ENCODE assay signal across 17 mouse cellular contexts in the genomic region with DNA sequence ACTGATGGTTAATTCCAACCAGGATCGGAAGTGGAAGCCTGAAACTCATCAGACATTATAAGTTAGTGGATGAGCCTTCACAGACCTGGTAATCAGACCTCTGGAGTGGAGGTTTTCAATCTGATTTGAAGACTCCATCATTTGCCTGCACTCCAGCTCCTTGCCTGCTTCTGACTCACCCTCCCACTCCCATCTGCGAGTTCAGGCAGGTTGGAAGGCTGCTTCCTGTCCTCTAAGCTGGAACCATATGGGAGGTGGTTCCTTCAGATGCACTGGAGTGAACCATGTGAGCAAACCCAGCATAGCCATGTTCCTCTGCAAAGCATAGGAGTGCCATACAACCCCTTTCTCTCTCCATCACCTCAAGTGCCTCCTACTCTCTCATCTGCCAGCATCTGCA.
A peak's percentile ranks its signal among the peaks of the same experiment; 100 is the strongest.
DNase-seq lines count a peak whose midpoint lies in the region.
"Had no signal": no experiment of that assay in that cellular context is flagged by ENCODE, and none has a peak within 500 bp of the region (broad histone marks: within the 10 kb centered on the region; RNA-seq: fewer than 3 reads in every experiment).

No protein-coding gene starts in this region.

- DNase-seq in layer of hippocampus, adult 11-12 months (ENCODE audit: low spot score): peak; percentile 49
- DNase-seq in layer of hippocampus, adult 9-10 months (ENCODE audit: low spot score): no peak
- DNase-seq in right cerebral cortex, adult 18-20 months: peak; percentile 82
- DNase-seq in right cerebral cortex, postnatal 4 days: no peak
- peak; percentile 35 to 72 for DNase-seq in left cerebral cortex, adult 9 months (ENCODE audit: low spot score in 2 of 2)
- DNase-seq in gastrocnemius, adult 8-10 months (ENCODE audit: low spot score in 2 of 2): no peak
- no peak for DNase-seq in urinary bladder, postnatal 25 days (ENCODE audit: low spot score)
- DNase-seq: adrenal gland, postnatal 36 days; cerebellum, adult 11-12 months; cerebellum, postnatal 10 days; forebrain, postnatal 0 days; gastrocnemius, postnatal 14 days; heart, adult 11 months; kidney, adult 9 months; kidney, postnatal 25 days; lung, postnatal 4 days; midbrain, embryonic 14.5 days had no signal

Comparison
In these comparisons a context has a peak if more than half of its experiments do, and no peak if none do; other contexts are left out.
1. DNase-seq: peak in layer of hippocampus, adult 11-12 months (single experiment), right cerebral cortex, adult 18-20 months (single experiment) and left cerebral cortex, adult 9 months (2 of 2); none in layer of hippocampus, adult 9-10 months (single experiment), right cerebral cortex, postnatal 4 days (single experiment), gastrocnemius, adult 8-10 months (0 of 2) and urinary bladder, postnatal 25 days (single experiment).